Mouse (Mus musculus): ENCODE data around the gene Hoxa6. TPM values are rescaled to one million over a fixed set of nuclear protein-coding genes. Genes with fewer than 3 reads are reported as not detected.

Gene Hoxa6
- polyA plus RNA-seq, 1 experiment from 2014 or later: 3.1 TPM

- no peak for ATAC-seq (ENCODE audit: insufficient number of reproducible peaks, insufficient read depth, low FRiP score, low TSS enrichment, low read depth)
- under 1% methylated on average over 23 of the region's 23 CpGs for WGBS
- H3K4me3 ChIP-seq (replicated peaks): peak overlapping the region; percentile 99
- H3K4me2 ChIP-seq: peak overlapping the region; percentile 96
- peaks cover 24% of the 10 kb centered on the region for H3K4me1 ChIP-seq (replicated peaks)
- H3K9me3 ChIP-seq: no peaks in the 10 kb centered on the region
- H3K27ac ChIP-seq: peak overlapping the region; percentile 100
- peaks cover 59% of the 10 kb centered on the region for H3K36me3 ChIP-seq
- H3K27me3 ChIP-seq: peaks cover 3% of the 10 kb centered on the region; the same call in 1 of the 2 replicates
- H3K9ac ChIP-seq (replicated peaks): peak overlapping the region; percentile 100
Measured at GRCm38 (mm10) chr6:52232984-52233545, 24.5 kb upstream of the Hoxa6 start.

GRCm38 (mm10) chr6:52232568-52232965 lies 24.0 kb upstream of the Hoxa6 start:
- Histone ChIP-seq H3K9ac (replicated peaks) (peak overlapping the region; percentile 100), H3K4me3 (replicated peaks) (peak overlapping the region; percentile 99), H3K36me3 (peaks cover 59% of the 10 kb centered on the region), H3K27me3 (peaks cover 3% of the 10 kb centered on the region; the same call in 1 of the 2 replicates), H3K27ac (peak overlapping the region; percentile 100), H3K9me3 (no peaks in the 10 kb centered on the region), H3K4me1 (replicated peaks) (peaks cover 24% of the 10 kb centered on the region), H3K4me2 (peak overlapping the region; percentile 96)
- no peak for ATAC-seq (ENCODE audit: insufficient number of reproducible peaks, insufficient read depth, low FRiP score, low TSS enrichment, low read depth)
- WGBS: under 1% methylated on average over 18 of the region's 18 CpGs

DNA sequence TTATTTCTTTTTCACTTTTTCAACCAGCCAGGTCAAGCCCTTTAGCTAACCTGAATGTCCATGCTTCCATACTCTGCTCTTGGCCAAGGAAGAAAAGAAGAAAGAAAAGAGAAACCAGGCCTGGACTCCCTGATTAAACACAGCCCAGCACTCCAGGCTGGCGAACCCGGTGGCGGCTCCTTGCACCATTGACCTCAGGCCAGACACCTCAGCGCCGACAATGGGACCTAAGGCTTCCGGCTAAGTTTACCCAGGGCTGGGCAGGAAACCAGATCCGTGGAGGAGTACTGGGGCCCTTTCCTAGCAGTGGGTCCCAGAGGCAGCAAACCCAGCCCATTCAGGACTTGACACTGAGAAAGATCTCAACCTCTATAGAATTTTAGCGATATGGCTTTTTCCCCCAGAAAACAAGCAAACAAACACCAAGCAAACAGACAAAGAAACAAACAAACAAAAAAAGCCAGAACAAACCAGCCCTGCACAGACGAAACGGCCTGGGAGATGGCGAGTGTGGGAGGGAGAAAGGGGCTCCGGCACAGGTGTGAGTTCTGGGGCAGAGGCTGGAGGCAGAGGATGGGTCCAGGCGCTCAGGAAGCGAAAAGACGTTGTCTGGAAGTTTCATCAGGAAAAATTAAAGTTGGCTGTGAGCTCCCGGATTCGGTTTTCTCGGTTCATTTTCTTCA lies 23.5 kb upstream of the Hoxa6 start:
- Histone ChIP-seq H3K36me3 (peaks cover 59% of the 10 kb centered on the region), H3K4me3 (replicated peaks) (peak overlapping the region; percentile 99), H3K9me3 (no peaks in the 10 kb centered on the region), H3K4me2 (peak overlapping the region; percentile 96), H3K27ac (peak overlapping the region; percentile 100), H3K9ac (replicated peaks) (peak overlapping the region; percentile 100), H3K27me3 (peaks cover 3% of the 10 kb centered on the region; the same call in 1 of the 2 replicates), H3K4me1 (replicated peaks) (peaks cover 23% of the 10 kb centered on the region)
- ATAC-seq (ENCODE audit: insufficient number of reproducible peaks, insufficient read depth, low FRiP score, low TSS enrichment, low read depth): no peak
- 2% methylated on average over 18 of the region's 18 CpGs for WGBS

GRCm38 (mm10) chr6:52230516-52231165 lies 22.1 kb upstream of the Hoxa6 start, which contains the start of gene Hoxa9:
Gene Hoxa9, minus strand, starts transcription at chr6:52231089.
- WGBS: under 1% methylated on average over 23 of the region's 36 CpGs
- Histone ChIP-seq H3K9me3 (no peaks in the 10 kb centered on the region), H3K4me3 (replicated peaks) (peak within 1 kb of the TSS; percentile 99), H3K27me3 (no peaks in the 10 kb centered on the region; the same call in 1 of the 2 replicates), H3K9ac (replicated peaks) (peak within 1 kb of the TSS; percentile 100), H3K4me2 (peak within 1 kb of the TSS; percentile 96), H3K36me3 (peaks cover 51% of the 10 kb centered on the region), H3K27ac (peak within 1 kb of the TSS; percentile 100), H3K4me1 (replicated peaks) (peaks cover 14% of the 10 kb centered on the region)
- ATAC-seq (ENCODE audit: insufficient number of reproducible peaks, insufficient read depth, low FRiP score, low TSS enrichment, low read depth): peak; percentile 46

DNA sequence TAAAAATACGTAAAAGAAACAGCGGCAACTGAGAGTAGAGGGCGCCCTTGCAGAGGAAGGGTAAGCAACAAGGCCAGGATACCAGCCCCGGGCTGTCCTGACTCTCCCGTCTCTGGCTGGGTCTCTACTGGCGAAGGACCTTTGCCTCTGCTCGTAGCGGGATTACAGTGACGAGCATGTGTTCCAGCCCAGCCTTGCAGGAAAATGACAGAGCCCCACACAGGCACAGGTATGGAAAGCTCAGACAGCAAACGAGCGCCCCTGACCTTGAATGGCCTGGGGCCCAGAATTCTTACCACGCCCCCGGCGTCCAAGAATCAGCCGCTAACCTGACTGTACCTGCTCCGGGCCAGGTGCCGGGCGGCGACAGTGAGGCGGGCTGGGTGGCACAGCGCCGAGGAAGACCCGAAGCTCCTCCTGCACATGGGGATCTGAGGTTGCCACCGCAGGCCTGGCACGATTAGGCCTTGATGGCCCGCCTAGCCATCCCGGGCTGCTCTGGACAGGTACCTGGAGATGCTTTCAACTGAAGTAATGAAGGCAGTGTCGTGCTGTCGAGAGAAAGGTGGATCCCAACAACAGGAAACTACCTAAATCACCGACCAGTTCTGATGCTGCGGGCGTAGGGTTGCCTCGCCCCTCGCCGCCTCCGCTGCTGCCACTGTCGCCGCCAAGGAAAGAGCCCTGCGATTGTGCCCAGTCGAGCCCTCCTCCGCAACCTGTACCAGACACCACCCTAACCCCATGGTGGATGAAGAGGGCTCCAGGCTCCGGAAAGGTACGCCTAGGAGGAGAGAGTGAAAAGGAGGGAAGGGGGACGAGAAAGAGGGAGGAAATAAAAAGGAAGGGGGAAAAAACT lies 21.3 kb upstream of the Hoxa6 start:
- under 1% methylated on average over 44 of the region's 44 CpGs for WGBS
- Histone ChIP-seq H3K4me1 (replicated peaks) (peaks cover 7% of the 10 kb centered on the region; the same call in 1 of the 2 replicates), H3K9ac (replicated peaks) (peak overlapping the region; percentile 100), H3K4me2 (peak overlapping the region; percentile 96), H3K27me3 (no peaks in the 10 kb centered on the region), H3K9me3 (no peaks in the 10 kb centered on the region), H3K27ac (peak overlapping the region; percentile 100), H3K36me3 (peaks cover 53% of the 10 kb centered on the region), H3K4me3 (replicated peaks) (peak overlapping the region; percentile 78)
- ATAC-seq (ENCODE audit: insufficient number of reproducible peaks, insufficient read depth, low FRiP score, low TSS enrichment, low read depth): no peak

GRCm38 (mm10) chr6:52228475-52229465 lies 20.2 kb upstream of the Hoxa6 start:
- Histone ChIP-seq H3K27me3 (no peaks in the 10 kb centered on the region), H3K4me2 (peak overlapping the region; percentile 96), H3K36me3 (peaks cover 53% of the 10 kb centered on the region), H3K4me1 (replicated peaks) (peaks cover 7% of the 10 kb centered on the region; the same call in 1 of the 2 replicates), H3K9ac (replicated peaks) (peak overlapping the region; percentile 100), H3K4me3 (replicated peaks) (peak overlapping the region; percentile 78), H3K9me3 (no peaks in the 10 kb centered on the region), H3K27ac (peak overlapping the region; percentile 100)
- no peak for ATAC-seq (ENCODE audit: insufficient number of reproducible peaks, insufficient read depth, low FRiP score, low TSS enrichment, low read depth)
- under 1% methylated on average over 38 of the region's 38 CpGs for WGBS

DNA sequence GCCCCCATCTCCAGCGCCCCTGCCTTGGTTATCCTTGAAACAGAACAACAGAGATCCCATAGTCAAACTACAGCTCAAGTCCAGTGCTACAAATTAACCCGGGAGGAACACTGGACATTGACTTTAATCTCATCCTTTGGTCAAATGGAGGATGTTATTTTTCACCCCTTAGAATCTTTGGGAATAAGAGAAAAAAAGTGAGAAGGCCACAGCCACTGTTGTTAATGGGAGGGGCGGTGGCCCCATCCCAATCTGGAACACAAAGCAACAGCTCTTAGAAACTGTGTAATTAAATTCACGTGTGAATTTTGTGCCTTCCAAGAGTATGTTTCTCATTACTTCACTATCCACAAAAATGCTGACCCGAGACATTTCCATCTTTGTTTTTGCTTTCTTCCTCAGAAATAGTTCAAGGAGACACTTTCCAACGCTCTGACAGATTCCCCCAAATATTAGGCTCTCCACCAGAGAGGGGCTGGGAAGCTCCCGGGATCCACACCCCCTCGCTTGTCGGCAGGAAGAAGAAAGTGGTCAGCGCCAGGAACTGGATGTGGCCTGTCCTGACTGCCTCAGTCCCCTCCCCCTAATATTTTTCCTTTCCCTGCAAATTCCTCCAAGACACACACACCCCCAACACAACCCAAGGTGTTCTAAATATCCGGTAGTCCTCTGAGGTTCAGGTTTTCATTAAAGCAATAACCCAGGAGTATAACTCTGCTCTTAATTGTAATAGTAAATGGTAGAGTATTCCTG lies 19.1 kb upstream of the Hoxa6 start:
- no peak for ATAC-seq (ENCODE audit: insufficient number of reproducible peaks, insufficient read depth, low FRiP score, low TSS enrichment, low read depth)
- peak overlapping the region; percentile 96 for H3K4me2 ChIP-seq
- peak overlapping the region; percentile 89 for H3K4me3 ChIP-seq (replicated peaks)
- peak overlapping the region; percentile 100 for H3K9ac ChIP-seq (replicated peaks)
- WGBS: 2% methylated on average over 11 of the region's 11 CpGs
- H3K27me3 ChIP-seq: no peaks in the 10 kb centered on the region
- H3K36me3 ChIP-seq: peaks cover 44% of the 10 kb centered on the region
- H3K9me3 ChIP-seq: no peaks in the 10 kb centered on the region
- H3K4me1 ChIP-seq (replicated peaks): peaks cover 7% of the 10 kb centered on the region; the same call in 1 of the 2 replicates
- H3K27ac ChIP-seq: peak overlapping the region; percentile 99

DNA sequence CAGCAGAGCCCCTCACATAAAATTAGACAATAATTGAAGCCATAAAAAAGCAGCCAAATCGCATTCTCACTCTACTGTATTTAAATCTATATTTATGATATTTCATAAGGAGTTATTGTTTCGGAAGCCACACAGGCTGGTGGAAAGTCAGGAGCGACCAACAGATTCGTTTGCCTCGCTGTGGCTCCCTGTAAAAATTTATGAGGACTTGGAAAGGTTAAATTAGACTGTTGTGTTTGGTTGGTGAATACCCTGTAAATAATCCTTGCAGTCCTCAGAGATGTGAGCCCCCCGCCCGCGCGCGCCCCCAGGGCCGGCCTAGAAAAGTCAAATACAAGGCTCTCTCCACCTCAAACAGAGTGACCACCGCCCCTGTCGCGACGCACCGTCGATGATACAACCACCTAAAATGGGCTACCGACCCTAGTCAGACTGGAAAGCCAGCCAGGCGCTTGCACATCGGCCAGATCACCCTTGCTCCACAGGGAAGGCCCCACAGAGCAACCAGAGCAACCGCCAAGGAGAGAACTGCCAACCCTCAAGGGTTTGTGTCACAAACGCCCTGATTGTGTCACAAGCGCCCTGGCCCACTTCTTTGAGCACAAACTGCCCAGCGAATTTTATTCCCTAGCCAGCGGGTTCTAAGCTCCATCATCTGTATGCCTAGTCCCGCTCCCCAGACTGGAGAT lies 18.2 kb upstream of the Hoxa6 start:
- peak overlapping the region; percentile 99 for H3K27ac ChIP-seq
- H3K27me3 ChIP-seq: no peaks in the 10 kb centered on the region
- H3K4me2 ChIP-seq: peak overlapping the region; percentile 96
- under 1% methylated on average over 26 of the region's 26 CpGs for WGBS
- H3K4me3 ChIP-seq (replicated peaks): peak overlapping the region; percentile 89
- peaks cover 7% of the 10 kb centered on the region for H3K4me1 ChIP-seq (replicated peaks)
- peak; percentile 27 for ATAC-seq (ENCODE audit: insufficient number of reproducible peaks, insufficient read depth, low FRiP score, low TSS enrichment, low read depth)
- H3K9me3 ChIP-seq: no peaks in the 10 kb centered on the region
- H3K36me3 ChIP-seq: peaks cover 34% of the 10 kb centered on the region
- peak overlapping the region; percentile 100 for H3K9ac ChIP-seq (replicated peaks)
